Mouse (Mus musculus) embryo, embryonic 9.5 days (tissue): Measurements from ENCODE around the gene Naf1.

Source experiments
- DNase-seq: peaks from one replicate; pipeline ENCODE4 v3.0.0-alpha.2; 2017; ENCODE audit errors: extremely low spot score

The Naf1 gene

DNA sequence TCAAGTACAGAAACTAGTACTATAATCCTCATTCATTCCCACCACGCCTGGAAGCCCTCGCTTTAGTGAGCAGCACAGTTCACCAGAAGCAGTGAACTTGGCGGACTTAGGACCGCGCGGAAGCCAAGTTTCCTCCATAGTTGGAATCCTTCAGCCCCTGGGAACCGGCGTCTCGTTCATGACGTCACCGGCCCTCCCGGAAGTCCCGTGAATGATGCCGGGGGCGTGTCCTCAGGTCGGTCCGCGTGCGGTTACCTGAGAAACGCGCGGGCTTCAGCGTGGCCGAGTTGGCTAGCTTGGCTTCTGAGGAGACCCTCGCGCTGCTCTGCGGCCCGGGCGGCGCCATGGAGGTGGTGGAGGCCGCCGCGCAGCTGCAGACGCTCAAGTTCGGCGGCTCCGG, at the start of gene Naf1:
TSS of gene Naf1 (plus strand) at position 195 of the 400 bp plus-strand sequence.
- DNase-seq: peak; percentile 94

DNA sequence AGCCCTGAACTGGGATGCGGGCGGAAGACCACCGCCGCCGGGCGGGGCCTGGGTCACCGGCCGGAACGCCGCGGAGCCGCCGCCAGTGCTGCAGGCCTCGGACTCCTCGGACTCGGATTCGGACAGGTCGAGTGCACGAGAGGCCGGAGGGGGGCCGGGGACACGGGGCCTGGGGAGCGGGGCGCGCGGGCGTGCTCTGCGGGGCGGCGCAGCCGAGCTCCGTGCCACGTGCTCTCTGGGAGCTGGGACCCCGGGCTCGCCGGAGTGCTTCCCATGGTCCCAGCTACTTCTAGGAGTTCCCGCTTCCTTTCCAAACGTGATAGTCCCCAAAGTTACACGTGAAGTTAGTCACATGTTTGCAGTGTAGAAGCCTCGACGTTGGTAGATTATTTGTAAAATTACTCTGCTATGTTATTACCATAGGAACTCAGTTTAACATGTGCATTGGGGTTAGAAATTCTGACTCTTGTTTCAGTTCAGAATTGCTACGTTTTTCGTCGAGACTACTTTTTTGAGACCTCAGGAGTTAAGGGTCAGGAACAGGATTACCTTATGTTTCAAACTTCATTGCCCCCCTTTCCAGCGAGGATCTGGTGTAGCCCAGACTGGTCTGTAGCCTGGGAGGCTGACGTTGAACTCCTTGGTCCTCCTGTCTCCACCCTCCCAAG, 1.0 kb downstream of the Naf1 start:
- DNase-seq: peak; percentile 65

DNA sequence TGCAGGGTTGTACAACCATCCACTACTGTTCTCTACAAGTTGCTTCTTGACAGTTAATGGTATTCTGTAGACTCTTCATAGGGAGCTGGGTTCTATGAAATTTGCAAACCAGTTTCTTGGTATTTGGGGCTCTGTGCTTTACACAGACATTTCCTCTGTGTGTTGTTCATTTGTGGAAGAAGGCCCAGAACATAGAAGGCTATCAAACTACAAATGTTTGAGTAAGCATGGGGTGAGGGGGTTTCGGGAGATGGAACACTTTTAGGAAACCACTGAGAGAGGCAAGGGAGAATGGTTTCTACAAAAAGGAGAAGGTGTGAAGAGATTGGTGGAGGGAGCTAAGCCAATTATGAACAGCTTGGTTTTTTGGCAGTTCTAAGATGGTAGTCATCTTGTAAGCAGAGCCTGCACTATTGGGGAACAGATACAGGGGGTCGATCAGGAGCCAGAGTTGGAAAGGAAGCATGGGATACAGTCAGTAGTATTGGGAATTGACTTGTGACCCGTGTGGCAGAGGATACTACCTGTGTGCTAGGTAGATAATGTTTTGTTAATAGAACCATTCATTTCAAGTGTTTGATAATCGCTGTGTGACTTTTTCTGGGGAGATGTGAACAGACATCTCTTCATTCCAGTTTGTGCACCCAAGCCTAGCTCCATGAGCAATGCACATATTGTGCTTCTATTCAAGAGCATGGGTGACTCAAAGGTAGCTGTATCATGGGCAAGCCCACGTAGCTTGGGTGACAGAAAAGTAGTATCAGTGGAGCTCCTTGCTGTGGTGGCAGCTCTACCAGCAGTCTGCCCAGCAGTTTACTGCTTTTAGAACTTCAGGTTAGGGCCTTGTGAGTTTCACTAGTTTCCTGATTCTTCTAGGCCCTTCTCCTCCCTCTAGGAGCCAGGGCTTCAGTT, 1.8 kb downstream of the Naf1 start:
- no peak for DNase-seq

DNA sequence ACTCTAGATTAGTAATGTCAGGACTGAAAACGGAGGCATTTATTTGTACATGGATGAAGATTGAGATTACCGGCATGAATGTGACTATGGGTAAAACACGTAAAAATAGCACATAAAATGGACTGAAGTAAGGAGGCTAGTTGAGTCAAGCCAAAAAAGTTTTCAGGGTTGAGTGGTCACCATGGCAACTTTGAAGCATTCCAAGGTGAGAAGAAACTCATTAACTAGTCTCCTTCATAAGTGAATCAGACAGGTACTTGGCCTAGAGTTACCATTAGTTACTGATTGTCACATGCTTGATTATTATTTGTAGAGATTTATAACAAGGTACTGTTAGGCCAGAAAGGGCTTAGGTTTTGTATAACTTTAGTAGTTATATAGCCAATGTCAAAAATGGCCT, 3.7 kb downstream of the Naf1 start:
- no peak for DNase-seq

DNA sequence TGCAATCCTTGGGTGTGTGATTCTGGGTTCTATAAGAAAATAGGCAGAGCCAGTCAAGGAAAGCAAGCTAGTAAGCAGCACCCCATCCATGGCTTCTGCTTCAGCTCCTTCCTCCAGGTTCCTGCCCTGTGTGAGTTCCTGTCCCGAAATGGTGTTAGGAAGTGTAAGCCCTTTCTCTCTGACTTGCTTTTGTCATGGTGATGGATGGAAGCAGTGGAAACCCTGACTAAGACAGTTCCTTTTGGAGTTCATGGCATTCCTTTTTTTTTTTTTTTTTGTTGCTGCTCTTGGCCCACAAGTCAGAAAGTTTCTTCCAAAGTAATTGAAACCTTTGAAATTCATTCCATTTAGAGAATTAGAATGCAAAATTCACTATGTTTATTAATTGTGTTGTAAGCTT, 5.1 kb downstream of the Naf1 start:
- DNase-seq: no peak

DNA sequence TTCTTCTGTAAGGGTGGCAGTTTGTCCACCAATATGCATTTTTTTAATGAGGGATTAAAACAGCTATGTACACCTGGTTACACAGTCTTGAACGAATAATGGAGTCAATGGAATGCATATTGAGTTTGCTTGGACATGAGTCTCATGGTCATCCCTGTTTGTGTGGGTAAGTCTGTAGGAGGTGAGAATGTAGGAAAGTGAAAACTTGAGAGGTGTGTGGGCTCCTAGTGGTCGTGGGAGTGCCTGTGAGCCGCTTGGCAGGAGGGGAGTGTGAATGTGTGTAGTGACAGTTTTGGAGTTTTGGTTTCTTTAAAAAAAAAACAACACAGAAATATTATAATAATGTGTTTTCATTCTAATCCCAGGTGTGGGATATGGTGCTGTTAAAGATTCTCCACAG, 7.7 kb downstream of the Naf1 start:
- no peak for DNase-seq

DNA sequence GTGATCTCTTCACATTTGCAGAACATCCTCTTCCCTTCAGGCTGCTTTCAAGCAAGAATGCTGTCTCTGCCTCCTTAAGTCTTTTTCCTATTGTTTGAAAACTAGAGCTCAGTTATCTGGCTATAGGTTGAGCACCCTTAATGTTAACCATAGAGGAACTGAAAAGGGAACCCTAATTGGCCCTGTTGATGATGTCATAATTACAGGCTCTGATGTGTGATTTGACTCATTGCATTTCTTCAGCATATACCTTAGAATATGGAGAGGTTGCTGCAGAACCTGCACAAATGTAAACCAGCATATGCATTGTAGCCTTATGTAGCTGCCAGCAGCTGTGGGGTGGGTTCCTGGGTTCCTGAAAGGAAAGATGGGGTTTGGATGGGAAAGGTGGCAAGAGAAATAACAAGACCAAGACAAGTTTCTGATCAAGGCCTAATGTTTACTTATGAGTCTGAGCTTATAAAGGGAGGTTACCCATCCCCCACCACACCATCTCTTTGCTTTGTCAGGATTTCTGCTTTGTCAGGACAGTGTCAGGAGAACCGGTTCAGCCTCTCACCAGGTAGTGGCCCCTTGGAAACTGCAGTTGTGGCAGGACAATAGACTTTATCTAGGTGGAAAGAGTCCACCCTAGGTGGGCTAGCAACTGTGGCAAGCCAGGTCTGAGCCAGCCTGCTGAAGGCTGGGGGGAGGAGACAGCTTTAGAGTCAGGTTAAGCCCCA, 9.4 kb downstream of the Naf1 start:
- peak; percentile 4 for DNase-seq

DNA sequence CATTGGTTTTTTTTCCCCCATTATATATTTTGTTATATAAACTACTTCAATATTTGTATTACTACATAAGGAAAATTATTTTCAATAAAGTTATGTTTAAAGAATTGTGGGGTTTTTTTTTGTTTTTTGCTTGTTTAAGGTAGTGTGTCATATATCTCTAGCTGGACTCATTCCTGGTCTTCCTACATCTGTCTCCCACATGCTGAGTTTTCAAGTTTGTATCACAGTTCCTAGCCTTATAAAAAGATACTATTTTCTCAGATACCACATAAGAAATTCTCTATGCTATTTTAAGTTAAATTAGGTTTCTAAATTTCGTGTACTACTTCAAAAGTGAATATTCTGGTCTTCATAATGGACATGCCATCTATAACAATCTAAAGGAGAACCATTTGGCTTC, 23.8 kb downstream of the Naf1 start:
- no peak for DNase-seq

DNA sequence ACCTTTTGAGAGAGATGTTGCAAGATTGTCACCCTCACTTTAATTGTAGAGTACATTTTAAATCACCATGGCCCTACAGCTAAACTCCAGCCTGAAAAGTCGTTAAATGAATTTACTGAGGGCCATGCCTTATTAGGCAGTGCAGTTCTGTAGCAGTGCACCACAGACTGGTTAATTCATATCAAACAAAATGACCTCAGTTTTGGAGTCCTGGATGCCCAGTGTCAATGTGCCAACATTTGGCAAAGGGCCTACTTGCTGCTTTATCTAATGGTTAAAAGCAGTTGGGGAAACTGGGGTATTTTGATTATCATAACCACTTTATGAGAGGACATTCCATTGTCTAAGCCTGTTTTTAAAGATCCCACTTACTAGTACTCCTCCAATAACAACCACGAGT, 31.9 kb downstream of the Naf1 start:
- no peak for DNase-seq

DNA sequence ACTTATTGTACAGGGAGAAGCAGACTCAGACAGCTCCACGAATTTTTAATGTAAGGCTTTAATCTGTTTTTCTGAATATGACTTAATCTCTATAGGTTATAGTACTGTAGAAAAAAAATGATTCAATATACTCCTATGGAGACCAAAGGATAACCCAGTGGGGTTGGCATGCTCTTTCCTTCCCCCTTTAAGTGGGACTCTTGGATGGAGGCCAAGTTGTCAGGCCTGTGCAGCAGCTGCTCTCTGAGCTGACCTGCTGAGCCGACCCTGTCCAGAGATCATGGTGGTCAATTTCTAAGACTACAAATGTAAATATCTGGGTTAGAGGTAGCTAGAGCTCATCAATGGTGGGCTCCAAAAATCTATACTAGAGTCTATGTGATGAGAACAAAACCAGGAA, 45.0 kb downstream of the Naf1 start:
- no peak for DNase-seq

DNA sequence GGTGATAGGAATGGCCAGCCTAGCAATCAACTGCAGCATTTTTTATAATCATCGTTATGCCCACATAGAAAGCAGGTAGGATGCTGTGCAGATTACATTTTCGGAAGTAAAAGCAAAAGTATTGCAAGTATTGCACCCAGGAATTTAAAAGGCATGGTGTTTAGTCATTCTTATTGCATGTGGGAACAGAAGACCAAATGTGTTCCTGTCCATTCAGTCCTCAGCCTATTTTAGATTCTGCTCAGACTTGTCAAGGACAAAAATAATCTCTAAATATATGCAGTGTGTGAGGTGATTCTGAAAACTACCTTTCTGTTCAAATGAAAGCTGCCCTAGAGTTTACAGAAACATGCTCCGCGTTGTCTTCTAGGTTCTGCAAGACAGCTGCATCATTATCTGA, 45.5 kb downstream of the Naf1 start:
- DNase-seq: no peak

DNA sequence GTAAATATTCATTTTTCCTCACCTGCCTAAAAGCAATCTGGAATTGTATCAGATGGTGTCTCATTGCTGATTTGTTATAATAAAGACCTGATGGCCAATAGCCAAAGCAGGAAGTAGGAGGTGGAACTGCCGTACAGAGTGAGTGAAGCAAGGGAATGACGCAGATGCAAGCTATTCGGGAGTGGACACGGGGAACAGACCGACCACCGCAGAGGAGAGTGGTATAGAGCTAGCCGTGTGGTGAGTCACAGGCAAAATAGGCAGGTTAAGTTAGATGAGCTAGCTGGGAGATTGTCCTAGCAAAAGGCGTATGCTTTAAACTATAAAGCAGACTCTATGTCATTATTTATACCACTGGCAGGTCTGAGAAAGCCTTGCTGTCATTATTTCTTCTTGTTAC, 46.1 kb downstream of the Naf1 start:
- DNase-seq: no peak

DNA sequence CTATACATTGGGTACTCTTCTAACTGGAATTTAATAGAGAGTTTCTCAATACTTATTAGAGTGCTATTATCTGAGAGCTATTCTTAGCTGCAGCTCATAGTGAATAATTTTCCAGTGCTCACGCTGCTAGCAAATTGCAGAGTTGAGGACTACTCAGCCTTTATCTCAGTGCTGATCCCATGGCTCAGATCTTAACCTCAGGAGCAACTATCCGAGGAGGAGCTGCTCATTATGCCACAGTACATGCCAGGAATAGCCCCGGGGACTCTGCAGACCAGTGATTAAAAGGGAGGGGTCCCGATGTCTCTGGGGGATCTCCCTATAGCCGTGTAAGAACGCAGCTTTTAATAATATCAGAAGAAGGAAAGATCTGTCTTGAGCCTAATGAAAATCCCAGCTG, 50.7 kb downstream of the Naf1 start:
- no peak for DNase-seq

DNA sequence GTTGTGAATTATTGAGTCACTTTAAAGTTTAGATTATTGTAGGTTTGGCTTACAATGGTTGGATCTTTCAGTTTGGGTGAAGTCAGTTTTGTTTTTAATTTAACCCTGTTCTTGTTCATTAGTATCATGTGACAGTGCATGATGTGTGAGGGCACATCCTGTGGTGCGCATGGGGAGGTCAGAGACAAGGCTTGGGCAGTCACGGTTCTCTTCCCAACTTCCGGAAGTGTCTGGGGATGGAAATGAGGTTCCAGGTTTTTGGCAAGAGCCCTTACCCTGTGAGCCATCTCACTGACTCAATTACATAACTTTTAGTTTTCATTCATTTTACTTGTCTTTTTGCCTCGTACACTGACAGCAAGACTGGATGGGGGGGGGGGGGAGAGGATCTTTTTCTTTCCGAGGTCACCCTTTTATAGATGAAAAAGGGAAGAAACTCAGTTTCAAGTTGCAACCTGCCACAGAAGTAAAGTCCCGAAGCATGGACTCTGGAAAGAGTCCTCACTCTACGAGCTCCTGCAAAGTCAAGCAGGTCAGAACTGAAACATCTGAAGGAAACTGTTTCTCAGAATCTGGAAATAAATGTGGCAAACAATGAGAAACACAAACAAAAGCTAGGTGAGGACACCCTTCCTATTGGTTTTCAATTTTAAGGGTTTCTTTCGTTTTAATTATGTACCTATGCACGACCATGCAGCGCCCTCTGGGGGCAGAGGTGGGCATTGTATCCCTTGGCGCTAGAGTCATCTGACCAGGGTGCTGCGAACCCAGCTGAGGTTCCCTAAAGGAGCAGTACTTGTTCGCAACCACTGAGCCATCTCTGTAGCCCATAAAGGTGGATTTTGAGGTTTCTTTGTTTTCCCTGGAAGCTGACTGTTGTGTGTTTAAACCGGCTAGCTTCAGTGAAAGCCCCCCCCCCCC, 53.9 kb downstream of the Naf1 start:
- no peak for DNase-seq

DNA sequence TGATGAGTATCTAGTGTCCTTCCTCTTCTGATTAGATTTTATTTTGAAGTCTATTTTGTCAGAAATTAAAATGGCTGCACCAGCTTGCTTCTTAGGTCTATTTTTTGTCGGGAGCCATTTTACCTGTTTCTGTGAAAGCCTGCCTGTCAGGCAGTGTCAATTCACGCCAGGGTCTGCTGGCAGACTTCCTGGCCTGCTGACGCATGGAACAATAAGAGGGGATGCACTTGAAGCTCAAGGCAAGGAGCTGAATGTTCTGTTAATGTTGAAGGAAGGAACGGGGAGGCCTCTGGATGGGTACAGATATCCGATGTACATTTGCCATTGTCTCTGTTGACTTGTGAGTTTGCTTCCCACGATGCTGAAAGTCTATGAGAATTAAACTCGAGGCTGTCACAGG, 56.0 kb downstream of the Naf1 start:
- no peak for DNase-seq

DNA sequence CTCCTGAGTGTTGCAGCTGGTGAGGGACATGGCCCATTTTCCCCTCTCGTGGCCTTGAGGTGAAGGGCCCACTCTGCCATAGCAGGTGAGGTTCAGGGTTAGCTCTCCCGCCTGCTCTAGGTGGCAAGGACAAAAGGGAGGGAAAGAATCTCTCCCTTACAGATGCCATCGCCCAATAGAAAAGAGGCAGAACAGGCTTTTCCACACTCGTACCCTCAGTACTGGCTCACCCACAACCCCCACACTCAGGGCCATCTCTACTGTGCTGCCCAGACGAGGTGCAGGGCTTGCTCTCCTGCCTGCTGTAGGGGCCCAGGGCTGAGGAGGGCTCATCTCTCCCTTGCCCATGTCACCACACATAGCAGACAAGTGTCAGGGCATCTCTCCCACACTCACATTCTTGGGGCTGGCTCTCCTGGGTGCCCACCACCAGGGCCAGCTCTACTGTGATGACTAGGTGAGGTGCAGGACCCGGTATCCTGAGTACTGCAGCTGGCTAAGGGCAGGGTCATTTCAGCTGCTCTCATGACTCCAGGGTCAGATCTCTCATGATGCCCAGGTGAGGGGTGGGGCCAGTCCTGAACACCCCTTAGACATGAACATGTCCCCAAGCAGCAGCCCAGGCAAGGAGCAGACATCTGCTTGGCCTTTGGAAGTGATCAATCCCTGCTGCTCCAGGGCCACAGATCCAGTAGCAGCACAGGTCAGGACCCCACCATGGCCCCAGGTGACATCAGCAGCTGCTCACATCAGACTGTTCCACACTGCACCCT, 57.9 kb downstream of the Naf1 start:
- no peak for DNase-seq

DNA sequence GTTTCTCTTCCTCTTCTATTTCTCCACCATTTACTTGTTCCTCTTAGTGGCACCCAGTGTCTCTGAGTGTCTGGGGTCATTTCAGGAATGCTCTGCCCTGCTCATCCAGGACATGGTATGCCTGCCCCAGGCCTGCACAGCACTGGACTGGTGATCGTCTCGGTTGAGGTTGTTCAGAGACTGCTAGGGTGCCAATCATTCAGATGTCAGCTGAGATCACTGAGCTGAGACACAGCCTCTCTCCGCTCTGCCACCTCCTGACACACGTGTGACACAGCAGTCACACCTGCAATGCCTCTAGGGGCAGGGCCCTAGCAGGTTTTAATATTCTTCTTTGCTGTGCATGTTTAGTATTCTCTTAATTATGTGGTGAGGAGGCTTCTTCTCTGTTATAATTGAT, 58.5 kb downstream of the Naf1 start:
- DNase-seq: no peak

DNA sequence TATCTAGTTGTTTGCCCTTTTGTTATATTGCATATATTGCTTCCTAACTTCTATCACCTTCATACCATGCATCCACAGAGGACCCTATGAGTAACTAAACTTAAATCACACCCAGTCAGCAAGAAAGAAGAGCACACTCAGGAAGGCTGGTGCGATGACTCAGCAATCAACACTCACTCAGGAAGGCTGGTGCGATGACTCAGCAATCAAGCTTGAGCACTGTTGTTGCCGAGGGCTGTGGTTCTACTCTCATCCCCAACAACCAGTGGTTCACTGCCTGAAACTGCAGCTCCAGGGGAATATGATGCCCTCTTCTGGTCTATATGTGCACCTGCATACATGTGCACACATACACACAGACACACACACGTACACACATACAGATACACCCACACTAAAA, 73.7 kb downstream of the Naf1 start:
- no peak for DNase-seq

DNA sequence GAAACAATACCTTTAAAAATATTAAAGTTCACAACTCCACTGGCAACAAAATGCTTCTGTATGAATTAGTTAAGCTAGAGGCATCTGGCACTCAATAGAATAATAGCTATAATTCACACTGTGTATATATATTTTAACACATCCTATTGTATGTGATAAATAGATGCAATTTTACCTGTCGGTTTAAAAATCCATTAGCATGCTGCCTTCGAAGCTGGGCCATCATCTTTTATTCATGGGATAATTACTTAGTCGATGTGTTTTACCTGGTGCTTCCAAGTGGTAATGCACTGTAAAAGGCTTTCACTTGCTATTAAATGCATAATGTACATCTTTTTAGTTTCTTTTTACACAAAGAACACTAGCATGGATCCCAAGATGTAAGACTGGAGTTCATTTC, 76.2 kb downstream of the Naf1 start:
- no peak for DNase-seq
